Mouse (Mus musculus): ENCODE data around the gene Ganc. TPM values are rescaled to one million over a fixed set of nuclear protein-coding genes. Genes with fewer than 3 reads are reported as not detected.

The Ganc gene
- polyA plus RNA-seq, 1 experiment from 2014 or later, result 10.7 TPM

DNA sequence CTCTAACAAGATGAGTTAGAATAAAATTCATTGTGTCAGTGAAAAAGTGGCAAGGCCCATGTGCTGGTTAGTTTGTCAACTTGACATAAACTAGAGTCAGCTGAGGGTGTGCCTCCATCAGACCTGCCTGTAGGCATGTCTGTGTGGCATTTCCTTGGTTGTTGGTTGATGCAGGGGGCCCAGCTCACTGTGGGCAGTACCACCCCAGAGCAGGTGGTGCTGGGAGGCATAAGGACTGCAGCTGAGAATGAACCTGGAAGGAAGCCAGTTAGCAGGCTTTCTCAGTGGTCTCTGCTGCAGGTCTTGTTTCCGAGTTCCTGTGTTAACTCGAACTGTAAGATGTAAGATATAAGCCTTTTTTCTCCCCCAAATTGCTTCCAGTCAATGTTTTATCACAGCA, 51.3 kb downstream of the Ganc start:
- WGBS, result 73% methylated on average over 2 of the region's 2 CpGs
- no peaks in the 10 kb centered on the region for H3K27me3 ChIP-seq
- H3K4me1 ChIP-seq, result no peaks in the 10 kb centered on the region
- no peak overlapping the region for H3K4me3 ChIP-seq
- H3K4me2 ChIP-seq, result no peak overlapping the region
- H3K9ac ChIP-seq, result no peak overlapping the region
- H3K36me3 ChIP-seq (ENCODE audit: poor library complexity, severe bottlenecking), result no peaks in the 10 kb centered on the region
- no peaks in the 10 kb centered on the region for H3K9me3 ChIP-seq (replicated peaks)
- H3K27ac ChIP-seq, result no peak overlapping the region
- no peak for ATAC-seq

DNA sequence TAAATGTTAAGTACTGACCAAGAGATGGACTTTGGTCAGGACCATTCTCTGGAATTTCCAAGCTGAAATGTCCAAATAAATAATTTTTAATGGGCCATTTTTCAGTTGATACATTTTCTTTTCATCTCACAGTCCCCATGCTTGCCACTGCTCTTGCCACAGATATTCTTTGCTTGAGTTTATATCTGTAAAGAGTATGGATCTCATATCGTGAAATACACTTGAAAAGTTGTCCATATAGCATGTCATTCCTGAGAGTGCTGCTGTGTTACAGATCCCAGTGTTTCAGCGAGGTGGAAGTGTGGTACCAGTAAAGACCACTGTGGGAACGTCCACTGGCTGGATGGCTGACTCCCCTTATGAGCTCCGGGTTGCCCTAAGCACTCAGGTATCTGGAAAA, 52.0 kb downstream of the Ganc start, which contains the start of gene Capn3:
Gene Capn3, plus strand, starts transcription at position 301 of the 400 bp plus-strand sequence.
- no peak within 1 kb of the TSS for H3K27ac ChIP-seq
- WGBS, result 83% methylated on average over 4 of the region's 4 CpGs
- no peaks in the 10 kb centered on the region for H3K36me3 ChIP-seq (ENCODE audit: poor library complexity, severe bottlenecking)
- no peak within 1 kb of the TSS for H3K4me2 ChIP-seq
- no peak within 1 kb of the TSS for H3K9ac ChIP-seq
- H3K4me1 ChIP-seq, result no peaks in the 10 kb centered on the region
- no peak within 1 kb of the TSS for H3K4me3 ChIP-seq
- no peaks in the 10 kb centered on the region for H3K9me3 ChIP-seq (replicated peaks)
- ATAC-seq, result no peak
- H3K27me3 ChIP-seq, result no peaks in the 10 kb centered on the region

DNA sequence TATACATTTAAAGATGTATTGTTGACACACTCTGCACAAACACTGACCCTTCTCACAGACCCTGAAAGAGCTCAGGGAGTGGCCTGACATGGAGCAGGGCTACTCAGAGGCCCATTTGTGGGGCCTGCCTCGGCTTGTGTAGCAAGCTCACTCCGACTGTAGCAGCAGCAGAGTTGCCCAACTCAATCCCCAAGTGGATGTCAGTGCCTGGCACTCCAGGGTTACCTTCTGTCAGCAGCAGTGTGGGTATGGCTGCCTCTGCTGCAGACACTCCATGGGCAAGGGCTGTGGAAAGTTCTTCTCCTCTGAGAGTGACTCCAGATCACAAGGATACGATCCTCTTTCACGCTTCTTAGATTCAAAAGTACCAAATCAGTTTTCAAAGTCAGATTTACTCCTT, 56.5 kb downstream of the Ganc start:
- Histone ChIP-seq H3K4me2 (no peak overlapping the region), H3K27ac (no peak overlapping the region), H3K9me3 (replicated peaks) (no peaks in the 10 kb centered on the region), H3K4me1 (no peaks in the 10 kb centered on the region), H3K36me3 (ENCODE audit: poor library complexity, severe bottlenecking) (no peaks in the 10 kb centered on the region), H3K4me3 (no peak overlapping the region), H3K27me3 (no peaks in the 10 kb centered on the region), H3K9ac (no peak overlapping the region)
- 85% methylated on average over 4 of the region's 4 CpGs for WGBS
- ATAC-seq, result no peak

DNA sequence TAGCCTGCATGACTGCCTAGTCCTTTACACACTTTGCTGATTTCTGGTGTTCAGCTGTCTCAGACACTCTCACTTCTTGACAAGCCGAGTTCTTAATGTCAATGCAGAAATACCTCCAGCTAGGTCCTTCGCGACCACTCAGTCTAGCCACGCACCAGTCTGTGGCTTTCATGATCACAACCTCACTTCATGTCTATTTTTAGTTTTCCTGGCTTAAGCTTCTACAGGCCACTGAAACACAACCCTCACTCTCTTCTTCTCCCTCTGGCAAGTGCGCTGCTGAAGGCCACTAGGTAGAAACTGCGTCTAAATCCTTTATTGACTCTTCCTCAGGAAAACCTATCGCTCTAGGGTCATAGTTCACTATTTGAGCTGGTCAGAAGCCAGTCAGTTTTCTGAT, 59.6 kb downstream of the Ganc start:
- Histone ChIP-seq H3K9ac (no peak overlapping the region), H3K4me1 (no peaks in the 10 kb centered on the region), H3K4me2 (no peak overlapping the region), H3K36me3 (ENCODE audit: poor library complexity, severe bottlenecking) (no peaks in the 10 kb centered on the region), H3K27ac (no peak overlapping the region), H3K9me3 (replicated peaks) (no peaks in the 10 kb centered on the region), H3K27me3 (no peaks in the 10 kb centered on the region), H3K4me3 (no peak overlapping the region)
- WGBS, result 94% methylated on average over 7 of the region's 7 CpGs
- ATAC-seq, result no peak

DNA sequence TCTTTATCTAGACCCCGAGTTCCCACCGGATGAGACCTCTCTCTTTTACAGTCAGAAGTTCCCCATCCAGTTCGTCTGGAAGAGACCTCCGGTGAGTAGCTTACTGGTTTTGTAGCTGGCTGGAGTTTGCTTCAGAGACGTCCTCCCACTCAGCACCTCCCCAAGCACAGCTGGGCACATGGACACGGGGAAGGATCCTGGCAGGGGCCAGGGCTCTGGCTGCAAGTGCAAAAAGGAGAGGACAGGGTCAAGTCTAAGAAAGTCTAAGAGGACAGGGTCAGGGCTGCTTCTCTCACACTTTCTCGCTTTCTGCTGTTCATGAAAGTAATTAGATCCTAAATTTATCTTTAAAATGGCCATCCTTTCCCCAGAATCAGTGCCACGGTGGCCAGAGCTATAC, 60.4 kb downstream of the Ganc start:
- Histone ChIP-seq H3K27me3 (no peaks in the 10 kb centered on the region), H3K9me3 (replicated peaks) (no peaks in the 10 kb centered on the region), H3K4me3 (no peak overlapping the region), H3K27ac (no peak overlapping the region), H3K4me1 (no peaks in the 10 kb centered on the region), H3K9ac (no peak overlapping the region), H3K36me3 (ENCODE audit: poor library complexity, severe bottlenecking) (no peaks in the 10 kb centered on the region), H3K4me2 (no peak overlapping the region)
- 81% methylated on average over 8 of the region's 8 CpGs for WGBS
- ATAC-seq, result no peak

DNA sequence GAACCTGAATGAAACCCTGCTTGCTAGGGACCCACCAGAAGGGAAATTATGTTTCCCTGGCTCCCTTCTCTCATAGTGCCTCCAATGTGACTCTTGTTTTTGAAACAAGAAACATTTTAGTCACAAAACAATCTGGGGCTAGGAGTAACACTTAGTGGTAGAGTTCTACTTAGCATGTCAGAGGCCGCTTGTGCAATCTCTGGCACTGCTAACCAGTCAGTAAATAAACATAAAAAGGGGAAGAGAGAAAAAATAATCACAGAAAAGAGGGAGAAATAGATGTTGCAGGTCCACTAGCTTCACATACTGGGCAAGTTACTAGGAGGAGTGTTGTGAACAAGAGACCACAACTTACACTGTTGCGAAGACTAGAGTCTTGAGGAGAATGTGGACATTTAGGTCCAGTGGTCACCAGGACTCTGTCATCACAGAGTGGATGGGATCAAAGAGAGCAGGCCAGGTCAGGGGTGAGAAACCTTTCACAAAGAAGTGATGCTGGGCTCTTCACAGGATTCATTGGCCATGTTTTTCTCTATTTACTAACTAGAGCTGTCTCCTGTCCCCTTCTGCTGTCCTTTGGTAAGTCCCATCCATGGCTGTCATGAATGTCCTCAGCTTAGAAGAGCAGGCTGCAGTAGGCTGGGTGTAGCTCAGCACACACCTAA, 61.2 kb downstream of the Ganc start:
- ATAC-seq, result no peak
- H3K27me3 ChIP-seq, result no peaks in the 10 kb centered on the region
- no peak overlapping the region for H3K4me3 ChIP-seq
- H3K27ac ChIP-seq, result no peak overlapping the region
- no peaks in the 10 kb centered on the region for H3K36me3 ChIP-seq (ENCODE audit: poor library complexity, severe bottlenecking)
- no peaks in the 10 kb centered on the region for H3K4me1 ChIP-seq
- H3K9me3 ChIP-seq (replicated peaks), result no peaks in the 10 kb centered on the region
- no peak overlapping the region for H3K4me2 ChIP-seq
- WGBS, result 95% methylated on average over 2 of the region's 2 CpGs
- no peak overlapping the region for H3K9ac ChIP-seq

DNA sequence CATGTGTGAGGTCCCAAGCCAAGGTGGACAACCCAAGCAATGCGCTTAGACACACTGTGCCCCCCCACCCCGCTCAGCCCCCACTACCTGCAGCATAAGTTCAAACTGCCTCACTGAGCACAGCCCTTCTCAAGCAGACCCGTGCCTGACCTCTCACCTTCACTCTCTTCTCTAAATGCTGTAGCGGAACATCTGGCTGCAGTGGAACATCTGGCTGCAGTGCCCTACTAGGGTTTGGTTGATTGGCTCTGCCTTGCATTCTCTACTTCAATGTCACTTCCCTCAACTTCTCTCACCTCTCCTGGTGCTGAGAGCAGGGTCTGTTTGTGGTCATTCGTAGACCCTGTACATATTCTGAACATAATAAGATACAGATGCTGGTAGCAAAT, 61.7 kb downstream of the Ganc start:
- H3K4me3 ChIP-seq, result no peak overlapping the region
- H3K4me1 ChIP-seq, result no peaks in the 10 kb centered on the region
- whole genome bisulfite sequencing, result 89% methylated on average over 5 of the region's 5 CpGs
- no peak for ATAC-seq
- H3K9me3 ChIP-seq (replicated peaks), result no peaks in the 10 kb centered on the region
- H3K9ac ChIP-seq, result no peak overlapping the region
- H3K27me3 ChIP-seq, result no peaks in the 10 kb centered on the region
- H3K36me3 ChIP-seq (ENCODE audit: poor library complexity, severe bottlenecking), result no peaks in the 10 kb centered on the region
- H3K27ac ChIP-seq, result no peak overlapping the region
- no peak overlapping the region for H3K4me2 ChIP-seq

DNA sequence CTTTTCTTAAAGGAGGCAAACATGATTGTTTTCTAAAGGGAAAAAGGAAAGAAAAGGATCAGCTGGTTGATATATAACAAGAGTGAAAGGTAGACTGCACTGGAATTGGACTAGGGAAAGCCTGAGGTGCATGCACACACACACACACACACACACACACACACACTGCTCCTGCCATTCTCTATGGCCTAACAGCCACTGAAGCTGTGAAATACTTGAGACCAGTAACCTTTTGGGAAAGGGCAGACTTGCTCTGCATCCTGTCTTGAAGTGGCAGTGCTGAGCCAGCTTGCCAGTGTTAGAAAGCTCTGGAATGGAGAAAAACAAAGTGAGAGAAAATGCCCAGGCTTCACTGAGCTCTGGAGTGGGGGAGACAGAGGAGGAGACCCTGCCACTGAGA, 64.3 kb downstream of the Ganc start:
- Histone ChIP-seq H3K27me3 (no peaks in the 10 kb centered on the region), H3K27ac (no peak overlapping the region), H3K4me1 (no peaks in the 10 kb centered on the region), H3K9ac (no peak overlapping the region), H3K4me2 (no peak overlapping the region), H3K36me3 (ENCODE audit: poor library complexity, severe bottlenecking) (no peaks in the 10 kb centered on the region), H3K9me3 (replicated peaks) (no peaks in the 10 kb centered on the region), H3K4me3 (no peak overlapping the region)
- no peak for ATAC-seq

DNA sequence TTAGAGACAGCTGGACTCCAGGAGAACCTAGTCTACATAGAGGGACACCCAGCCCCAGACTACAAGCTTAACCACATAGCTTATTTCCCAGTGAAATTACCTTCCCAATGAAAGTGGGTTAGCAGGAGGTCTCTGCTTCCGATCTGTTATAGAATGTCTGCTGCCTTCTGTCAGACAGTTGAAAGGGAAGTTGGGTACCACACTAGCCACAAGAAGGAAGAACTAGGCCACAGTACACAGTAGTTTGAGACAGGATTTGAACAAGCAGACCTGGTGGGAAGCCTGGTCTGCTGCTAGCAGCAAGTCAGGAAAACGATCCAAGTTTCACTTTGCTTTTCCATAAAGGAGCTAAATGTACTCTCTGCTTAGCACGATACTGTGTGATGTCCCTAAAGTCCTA, 65.5 kb downstream of the Ganc start:
- 0 out of 2 replicates have a peak, but pooled peaks cover 6% of the 10 kb centered on the region for H3K9me3 ChIP-seq (replicated peaks)
- no peak overlapping the region for H3K27ac ChIP-seq
- no peaks in the 10 kb centered on the region for H3K36me3 ChIP-seq (ENCODE audit: poor library complexity, severe bottlenecking)
- H3K4me1 ChIP-seq, result no peaks in the 10 kb centered on the region
- no peak for ATAC-seq
- no peaks in the 10 kb centered on the region for H3K27me3 ChIP-seq
- H3K4me3 ChIP-seq, result no peak overlapping the region
- 91% methylated on average over 3 of the region's 3 CpGs for WGBS
- no peak overlapping the region for H3K9ac ChIP-seq
- H3K4me2 ChIP-seq, result no peak overlapping the region

DNA sequence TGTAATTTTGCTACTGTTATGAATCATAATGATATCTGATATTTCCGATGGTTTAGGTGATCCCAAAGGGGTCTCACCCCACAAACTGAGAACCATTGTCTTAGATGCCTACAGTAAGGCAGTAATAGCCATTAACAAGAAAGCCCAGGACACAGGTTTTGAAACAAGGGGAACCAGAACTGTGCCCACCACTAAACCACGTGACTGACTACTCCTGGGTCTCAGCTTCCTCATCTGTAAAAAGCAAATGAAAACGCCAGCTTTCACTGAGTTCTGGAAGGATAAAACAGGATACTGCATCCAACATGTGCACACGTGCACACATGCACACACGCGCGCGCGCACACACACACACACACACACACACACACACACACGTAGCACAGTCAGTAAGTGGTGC, 66.0 kb downstream of the Ganc start:
- no peak overlapping the region for H3K9ac ChIP-seq
- no peak overlapping the region for H3K4me2 ChIP-seq
- ATAC-seq, result no peak
- H3K9me3 ChIP-seq (replicated peaks), result 0 out of 2 replicates have a peak, but pooled peaks cover 6% of the 10 kb centered on the region
- no peak overlapping the region for H3K4me3 ChIP-seq
- no peaks in the 10 kb centered on the region for H3K36me3 ChIP-seq (ENCODE audit: poor library complexity, severe bottlenecking)
- H3K4me1 ChIP-seq, result no peaks in the 10 kb centered on the region
- no peak overlapping the region for H3K27ac ChIP-seq
- whole genome bisulfite sequencing, result 93% methylated on average over 10 of the region's 10 CpGs
- no peaks in the 10 kb centered on the region for H3K27me3 ChIP-seq

DNA sequence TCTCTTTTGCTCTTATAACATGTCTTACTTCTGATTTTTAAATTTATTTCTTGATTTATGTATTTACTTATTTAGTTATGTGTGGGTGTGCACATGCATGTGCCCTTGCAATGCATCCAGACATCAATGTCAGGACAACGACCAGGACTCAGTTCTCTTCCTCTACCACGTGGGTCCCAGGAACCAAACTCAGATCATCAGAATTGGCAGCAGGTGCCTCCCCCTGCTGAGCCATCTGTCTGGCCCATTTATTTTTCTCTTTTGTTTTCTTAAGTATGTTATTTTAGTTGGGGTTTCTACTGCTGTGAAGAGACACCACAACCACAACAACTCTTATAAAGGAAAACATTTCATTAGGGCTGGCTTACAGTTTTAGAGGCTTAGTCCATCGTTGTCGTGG, 67.2 kb downstream of the Ganc start:
- Histone ChIP-seq H3K27ac (no peak overlapping the region), H3K36me3 (ENCODE audit: poor library complexity, severe bottlenecking) (no peaks in the 10 kb centered on the region), H3K27me3 (no peaks in the 10 kb centered on the region), H3K9ac (no peak overlapping the region), H3K4me1 (no peaks in the 10 kb centered on the region), H3K9me3 (replicated peaks) (0 out of 2 replicates have a peak, but pooled peaks cover 6% of the 10 kb centered on the region), H3K4me2 (no peak overlapping the region), H3K4me3 (no peak overlapping the region)
- 61% methylated on average over 4 of the region's 4 CpGs for WGBS
- no peak for ATAC-seq

DNA sequence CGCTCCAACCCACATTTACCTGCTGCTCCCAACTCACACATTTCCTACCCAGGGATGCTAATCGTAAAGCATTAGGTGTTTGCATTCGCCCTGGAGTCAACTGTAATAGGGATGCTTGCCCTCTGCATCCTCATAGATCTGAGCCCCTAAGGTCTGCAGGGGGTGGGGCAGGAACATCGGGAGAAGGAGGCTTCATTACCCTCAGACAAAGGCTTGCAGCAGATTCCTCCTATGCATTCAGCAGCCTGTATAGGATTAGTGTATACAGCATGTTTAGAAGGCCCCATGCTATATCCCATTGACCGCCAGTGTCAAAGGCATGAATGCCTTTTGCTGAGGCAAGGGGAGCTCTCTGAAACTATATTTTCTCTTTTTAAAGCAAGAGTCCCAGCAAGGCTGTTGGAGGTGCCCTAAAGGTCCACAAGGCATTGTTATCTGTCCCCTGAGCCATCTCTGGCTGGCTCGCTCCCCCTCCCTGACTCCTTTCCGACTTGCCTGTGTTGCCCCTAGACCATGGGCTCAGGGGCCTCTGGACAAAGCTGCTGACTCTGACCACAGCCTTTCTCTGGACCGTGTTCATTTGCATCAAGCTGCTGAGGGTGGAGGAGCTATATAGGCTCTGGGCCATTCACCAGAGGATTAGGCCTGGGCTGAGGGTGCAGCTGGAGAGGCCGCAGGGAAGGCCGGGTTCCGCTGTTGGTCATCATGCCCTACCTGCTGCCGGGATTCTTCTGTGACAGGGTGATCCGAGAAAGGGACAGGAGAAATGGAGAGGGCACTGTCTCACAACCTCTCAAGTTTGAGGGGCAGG, 72.8 kb downstream of the Ganc start:
- H3K4me3 ChIP-seq, result no peak overlapping the region
- ATAC-seq, result no peak
- H3K36me3 ChIP-seq (ENCODE audit: poor library complexity, severe bottlenecking), result no peaks in the 10 kb centered on the region
- H3K9me3 ChIP-seq (replicated peaks), result 0 out of 2 replicates have a peak, but pooled peaks cover 6% of the 10 kb centered on the region
- H3K27ac ChIP-seq, result no peak overlapping the region
- WGBS, result 29% methylated on average over 13 of the region's 13 CpGs
- H3K4me1 ChIP-seq, result peaks cover 8% of the 10 kb centered on the region; the same call in 1 of the 2 replicates
- no peak overlapping the region for H3K9ac ChIP-seq
- no peak overlapping the region for H3K4me2 ChIP-seq
- H3K27me3 ChIP-seq, result no peaks in the 10 kb centered on the region
